Mouse (Mus musculus) frontal cortex, postnatal 25 days (tissue): Measurements from ENCODE around the gene Kmt2c.

Experiments used
- DNase-seq, 2 experiments: peaks; one replicate each; pipeline ENCODE4 v3.0.0; 2022; ENCODE audit warnings: low spot score in 2 of 2

Gene Kmt2c

GRCm38 (mm10) chr5:25222752-25223702 lies 275.6 kb downstream of the Kmt2c start, which contains the start of gene E130116L18Rik:
TSS of gene E130116L18Rik (minus strand) at chr5:25223153.
- DNase-seq, result peak; percentile 71 to 84
